Mouse (Mus musculus) liver, adult 2 months (tissue): ENCODE data around the gene Senp2. TPM values are rescaled to one million over a fixed set of nuclear protein-coding genes. Genes with fewer than 3 reads are reported as not detected.
"Not testable (repeated sequence)": the region's sequence is repeated elsewhere in the genome, so short reads cannot be mapped to it uniquely, and the experiment has no call there.

ENCODE experiments used
- DNase-seq: peaks from one replicate; pipeline ENCODE4 v3.0.0-alpha.2; 2011; ENCODE audit warnings: low read depth, low spot score; ENCODE audit errors: extremely low read depth
- H3K27ac ChIP-seq: fragments of 200-500 bp; replicated peaks from 2 replicates; pipeline ENCODE4 v1.5.1; 2012; ENCODE audit warnings: low read depth, mild to moderate bottlenecking, control low read depth, inconsistent platforms, low read length; ENCODE audit not compliant: insufficient read depth
- H3K27me3 ChIP-seq: fragments of 200-500 bp; 2 replicates; pipeline ENCODE4 v1.6.1; 2012; ENCODE audit warnings: mild to moderate bottlenecking, moderate library complexity, low read length, inconsistent platforms; ENCODE audit not compliant: control insufficient read depth, insufficient read depth
- H3K36me3 ChIP-seq: fragments of 200-500 bp; 2 replicates; pipeline ENCODE4 v1.6.1; 2012; ENCODE audit warnings: low read length, inconsistent platforms; ENCODE audit not compliant: control insufficient read depth, insufficient read depth
- H3K4me1 ChIP-seq: fragments of 200-500 bp; 2 replicates; pipeline ENCODE4 v1.6.1; 2011; ENCODE audit warnings: low read length; ENCODE audit not compliant: control insufficient read depth, insufficient read depth
- H3K4me3 ChIP-seq: fragments of 200-500 bp; 2 replicates; pipeline ENCODE4 v1.5.1; 2011; ENCODE audit warnings: low read depth, mild to moderate bottlenecking, control low read depth, low read length, moderate library complexity; ENCODE audit not compliant: insufficient read depth
- H3K79me2 ChIP-seq: fragments of 200-500 bp; 2 replicates; pipeline ENCODE4 v1.6.1; 2012; ENCODE audit warnings: inconsistent platforms, mild to moderate bottlenecking, low read length, moderate library complexity; ENCODE audit not compliant: control insufficient read depth, insufficient read depth
- H3K9ac ChIP-seq: fragments of 200-500 bp; 2 replicates; pipeline ENCODE4 v1.6.1; 2012; ENCODE audit warnings: low read depth, mild to moderate bottlenecking, control low read depth, inconsistent platforms, low read length
- CTCF ChIP-seq: fragments of 200-500 bp; IDR thresholded peaks from 2 replicates; pipeline ENCODE4 v1.5.1; 2011; ENCODE audit warnings: low read depth, low read length, control low read depth
- POLR2A ChIP-seq: fragments of 200-500 bp; IDR thresholded peaks from 2 replicates; pipeline ENCODE4 v1.6.1; 2011; ENCODE audit warnings: low read length, control low read depth; ENCODE audit not compliant: insufficient read depth; ENCODE audit errors: extremely low read depth
- WGBS: fragments of 180-500 bp; shearing (Covaris S2); methylation state at CpG from one replicate; pipeline ENCODE4 v1.1.7; 2018; 5-methylcytosine and 5-hydroxymethylcytosine counted together
- polyA plus RNA-seq: library from polyadenylated mRNA; depleted of rRNA; stranded (reverse); fragments of >200 nt; gene quantifications from 2 replicates; pipeline ENCODE4 v1.2.3, GENCODE M21; 2012
- total RNA-seq: library from RNA; depleted of rRNA; stranded (reverse); fragments of >200 nt; gene quantifications from 2 replicates; pipeline ENCODE4 v1.2.3, GENCODE M21; 2014

Senp2 gene
- total and polyA plus RNA-seq, 2 experiments, result 3.9 to 11.0 TPM

- no peak for TF ChIP-seq POLR2A
- TF ChIP-seq CTCF, result no peak
Observed at GRCm38 (mm10) chr16:21977347-21977746, 31.9 kb upstream of the Senp2 start.

GRCm38 (mm10) chr16:21983146-21983545 is 26.1 kb upstream of the Senp2 start:
- Histone ChIP-seq H3K36me3 (no peaks in the 10 kb centered on the region), H3K27ac (no peak overlapping the region), H3K4me3 (no peak overlapping the region), H3K4me1 (no peaks in the 10 kb centered on the region), H3K79me2 (no peaks in the 10 kb centered on the region), H3K27me3 (no peaks in the 10 kb centered on the region), H3K9ac (no peak overlapping the region)
- DNase-seq, result no peak
- WGBS, result 94% methylated on average over 9 of the region's 9 CpGs
- no peak for TF ChIP-seq CTCF
- no peak for TF ChIP-seq POLR2A

More at GRCm38 (mm10) chr16:21977347-21977746, 31.9 kb upstream of the Senp2 start:
- Histone ChIP-seq H3K27ac (no peak overlapping the region), H3K27me3 (no peaks in the 10 kb centered on the region), H3K79me2 (no peaks in the 10 kb centered on the region), H3K36me3 (no peaks in the 10 kb centered on the region), H3K9ac (no peak overlapping the region), H3K4me1 (no peaks in the 10 kb centered on the region), H3K4me3 (no peak overlapping the region)
- no peak for DNase-seq
- WGBS, result 84% methylated on average over 5 of the region's 5 CpGs

- Histone ChIP-seq H3K4me1 (no peaks in the 10 kb centered on the region), H3K36me3 (no peaks in the 10 kb centered on the region), H3K79me2 (no peaks in the 10 kb centered on the region), H3K27me3 (no peaks in the 10 kb centered on the region), H3K27ac (no peak overlapping the region), H3K9ac (no peak overlapping the region), H3K4me3 (no peak overlapping the region)
- TF ChIP-seq POLR2A (no peak), CTCF (no peak)
- DNase-seq, result no peak
- WGBS, result 93% methylated on average over 4 of the region's 4 CpGs
Observed at GRCm38 (mm10) chr16:21983581-21983980, 25.7 kb upstream of the Senp2 start.

- WGBS, result 94% methylated on average over 12 of the region's 12 CpGs
- Histone ChIP-seq H3K36me3 (no peaks in the 10 kb centered on the region), H3K27ac (no peak overlapping the region), H3K4me3 (no peak overlapping the region), H3K4me1 (no peaks in the 10 kb centered on the region), H3K9ac (no peak overlapping the region), H3K27me3 (no peaks in the 10 kb centered on the region), H3K79me2 (no peaks in the 10 kb centered on the region)
- no peak for DNase-seq
- TF ChIP-seq CTCF (no peak), POLR2A (no peak)
Observed at GRCm38 (mm10) chr16:21984091-21984490, 25.2 kb upstream of the Senp2 start.

GRCm38 (mm10) chr16:21986191-21986590 is 23.1 kb upstream of the Senp2 start:
- 54% methylated on average over 3 of the region's 3 CpGs for WGBS
- Histone ChIP-seq H3K4me3 (no peak overlapping the region), H3K36me3 (no peaks in the 10 kb centered on the region), H3K9ac (no peak overlapping the region), H3K27me3 (no peaks in the 10 kb centered on the region), H3K27ac (no peak overlapping the region), H3K4me1 (no peaks in the 10 kb centered on the region), H3K79me2 (no peaks in the 10 kb centered on the region)
- TF ChIP-seq CTCF (no peak), POLR2A (no peak)
- DNase-seq, result no peak

- H3K36me3 ChIP-seq, result no peaks in the 10 kb centered on the region
- no peaks in the 10 kb centered on the region for H3K4me1 ChIP-seq
- DNase-seq, result no peak
- H3K9ac ChIP-seq, result no peak overlapping the region
- no peak overlapping the region for H3K27ac ChIP-seq
- TF ChIP-seq POLR2A (no peak), CTCF (no peak)
- no peak overlapping the region for H3K4me3 ChIP-seq
- no peaks in the 10 kb centered on the region for H3K27me3 ChIP-seq
- 69% methylated on average over 5 of the region's 5 CpGs for WGBS
- no peaks in the 10 kb centered on the region for H3K79me2 ChIP-seq
Observed at GRCm38 (mm10) chr16:21987956-21988355, 21.3 kb upstream of the Senp2 start.

- H3K4me3 ChIP-seq, H3K79me2 ChIP-seq, H3K27ac ChIP-seq, DNase-seq, H3K36me3 ChIP-seq, H3K4me1 ChIP-seq, H3K9ac ChIP-seq, H3K27me3 ChIP-seq: not testable (repeated sequence)
Observed at GRCm38 (mm10) chr16:21990893-21991292, 18.4 kb upstream of the Senp2 start.
